Mouse (Mus musculus): ENCODE results near the gene Asic2. TPM values are rescaled to one million over a fixed set of nuclear protein-coding genes. Genes with fewer than 3 reads are reported as not detected.

Gene Asic2
- polyA plus RNA-seq, 1 experiment from 2014 or later: 2.6 TPM

DNA sequence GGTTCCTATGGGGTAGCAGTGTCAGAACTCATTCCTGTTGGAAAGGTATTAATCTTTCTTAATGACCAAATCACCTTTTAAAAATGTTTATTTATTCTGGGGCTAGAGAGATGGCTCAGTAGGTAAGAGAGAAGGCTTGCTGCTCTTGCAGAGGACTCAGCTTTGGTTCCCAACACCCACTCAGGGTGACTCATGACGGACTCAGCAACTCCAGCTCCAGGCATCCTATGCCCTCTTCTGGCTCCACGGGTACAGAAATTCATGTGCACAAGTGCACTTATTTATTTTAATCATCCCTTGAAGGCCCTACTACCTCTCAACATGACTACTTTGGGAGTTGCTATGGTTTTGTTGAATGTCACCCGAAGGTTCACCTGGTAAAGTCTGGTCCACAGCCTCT, 780.4 kb downstream of the Asic2 start:
- Histone ChIP-seq H3K4me3 (no peak overlapping the region), H3K27me3 (ENCODE audit: insufficient read depth, poor library complexity, severe bottlenecking) (no peaks in the 10 kb centered on the region), H3K27ac (no peak overlapping the region), H3K4me1 (replicated peaks) (no peaks in the 10 kb centered on the region), H3K36me3 (no peaks in the 10 kb centered on the region), H3K9me3 (no peaks in the 10 kb centered on the region)
- DNase-seq (ENCODE audit: low spot score): no peak
- WGBS: 87% methylated on average over 3 of the region's 3 CpGs

DNA sequence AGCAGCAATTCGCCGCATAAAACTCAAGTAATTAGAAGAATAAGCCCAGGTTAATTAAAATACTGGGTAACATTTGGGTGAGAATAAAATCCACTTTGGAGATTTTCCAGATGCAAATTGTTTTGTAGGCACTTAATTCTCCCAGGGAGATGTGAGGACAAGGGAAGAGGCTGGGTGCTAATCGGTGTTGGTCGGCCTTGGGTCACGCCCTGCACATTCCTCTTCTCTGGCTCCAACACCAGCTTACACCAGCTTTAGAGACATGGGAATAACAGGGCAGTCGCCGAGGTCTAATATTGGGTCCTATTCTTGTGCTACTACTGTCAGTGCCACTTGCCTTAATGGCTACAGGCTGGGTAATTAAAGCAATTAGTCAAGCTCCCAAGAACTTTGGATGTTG, 783.5 kb downstream of the Asic2 start:
- no peak for DNase-seq (ENCODE audit: low spot score)
- no peaks in the 10 kb centered on the region for H3K9me3 ChIP-seq
- 75% methylated on average over 7 of the region's 7 CpGs for WGBS

DNA sequence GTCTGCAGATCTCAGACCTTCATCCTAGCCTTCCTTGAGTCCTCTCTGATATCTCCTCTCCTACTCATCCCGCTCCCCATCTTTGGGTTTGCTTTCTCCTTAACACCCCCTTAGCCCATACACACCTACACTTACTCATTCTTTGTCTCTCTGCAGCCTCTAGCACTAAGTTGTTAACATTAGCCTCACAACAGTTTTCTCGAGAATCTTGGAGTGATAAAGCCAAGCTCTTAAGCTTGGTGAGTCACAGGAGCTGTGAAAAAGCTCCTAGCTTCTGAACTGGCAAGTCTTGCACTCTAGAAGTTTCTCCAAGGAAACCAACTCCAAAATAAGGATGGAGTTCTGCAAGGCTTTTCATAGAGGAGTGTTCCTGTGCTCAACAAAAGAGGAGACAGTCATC, 803.4 kb downstream of the Asic2 start:
- Histone ChIP-seq H3K27me3 (ENCODE audit: insufficient read depth, poor library complexity, severe bottlenecking) (no peaks in the 10 kb centered on the region), H3K4me1 (replicated peaks) (no peaks in the 10 kb centered on the region), H3K4me3 (no peak overlapping the region), H3K9me3 (peaks cover 10% of the 10 kb centered on the region), H3K36me3 (no peaks in the 10 kb centered on the region), H3K27ac (no peak overlapping the region)
- no peak for DNase-seq (ENCODE audit: low spot score)
- WGBS: 93% methylated on average over 2 of the region's 2 CpGs

More for the DNA sequence above, 783.5 kb downstream of the Asic2 start:
- H3K4me3 ChIP-seq: no peak overlapping the region
- H3K27ac ChIP-seq: no peak overlapping the region
- no peaks in the 10 kb centered on the region for H3K4me1 ChIP-seq (replicated peaks)
- no peaks in the 10 kb centered on the region for H3K27me3 ChIP-seq (ENCODE audit: insufficient read depth, poor library complexity, severe bottlenecking)
- H3K36me3 ChIP-seq: no peaks in the 10 kb centered on the region

DNA sequence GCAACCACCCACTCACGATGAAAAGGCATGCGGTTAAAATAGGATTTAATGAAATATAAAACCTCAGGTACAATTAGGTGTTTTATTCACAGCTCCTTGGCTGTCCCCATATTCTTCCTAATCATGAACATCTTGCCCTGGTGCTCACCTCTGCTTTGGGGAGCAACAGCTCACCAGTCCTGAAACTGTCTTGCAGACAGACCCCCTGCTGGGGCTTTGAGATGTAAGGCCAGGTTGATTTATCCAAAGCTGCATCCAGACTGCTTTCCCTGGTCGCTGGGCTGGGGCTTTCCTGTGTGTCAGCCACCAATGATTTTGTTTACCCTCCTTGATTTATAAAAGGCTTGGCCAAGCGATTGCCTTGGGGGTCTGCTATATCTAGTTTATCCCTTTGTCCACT, 805.2 kb downstream of the Asic2 start:
- 60% methylated on average over 4 of the region's 4 CpGs for WGBS
- H3K9me3 ChIP-seq: peaks cover 10% of the 10 kb centered on the region

DNA sequence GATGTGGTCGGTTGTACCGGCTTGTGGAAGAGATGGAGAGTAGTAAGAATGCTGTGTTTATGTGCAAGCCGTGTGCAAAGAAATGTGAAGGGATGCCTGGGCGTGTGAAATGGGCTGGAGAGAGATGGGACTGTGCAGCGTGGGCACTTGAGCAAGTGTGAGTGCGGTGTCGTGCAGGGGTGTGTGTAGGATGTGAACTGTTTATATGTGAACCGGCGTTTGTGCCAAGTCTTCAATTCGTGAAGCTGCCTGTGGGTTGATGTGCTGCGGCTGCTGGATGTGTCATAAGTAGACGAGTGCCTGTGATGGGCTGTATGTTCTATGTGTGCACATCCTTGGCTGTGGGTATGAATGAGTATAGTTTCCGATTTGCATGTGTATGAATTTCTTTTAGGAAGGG, 814.4 kb downstream of the Asic2 start:
- Histone ChIP-seq H3K27me3 (ENCODE audit: insufficient read depth, poor library complexity, severe bottlenecking) (peaks cover 69% of the 10 kb centered on the region), H3K4me3 (peak overlapping the region; percentile 72), H3K36me3 (no peaks in the 10 kb centered on the region), H3K4me1 (replicated peaks) (peaks cover 30% of the 10 kb centered on the region), H3K9me3 (no peaks in the 10 kb centered on the region), H3K27ac (peak overlapping the region; percentile 85; the same call in 1 of the 2 replicates)
- WGBS: 15% methylated on average over 13 of the region's 13 CpGs
- no peak for DNase-seq (ENCODE audit: low spot score)

More for the DNA sequence above, 805.2 kb downstream of the Asic2 start:
- H3K27ac ChIP-seq: no peak overlapping the region
- H3K4me1 ChIP-seq (replicated peaks): no peaks in the 10 kb centered on the region
- no peak overlapping the region for H3K4me3 ChIP-seq
- no peak for DNase-seq (ENCODE audit: low spot score)
- H3K36me3 ChIP-seq: no peaks in the 10 kb centered on the region
- no peaks in the 10 kb centered on the region for H3K27me3 ChIP-seq (ENCODE audit: insufficient read depth, poor library complexity, severe bottlenecking)

DNA sequence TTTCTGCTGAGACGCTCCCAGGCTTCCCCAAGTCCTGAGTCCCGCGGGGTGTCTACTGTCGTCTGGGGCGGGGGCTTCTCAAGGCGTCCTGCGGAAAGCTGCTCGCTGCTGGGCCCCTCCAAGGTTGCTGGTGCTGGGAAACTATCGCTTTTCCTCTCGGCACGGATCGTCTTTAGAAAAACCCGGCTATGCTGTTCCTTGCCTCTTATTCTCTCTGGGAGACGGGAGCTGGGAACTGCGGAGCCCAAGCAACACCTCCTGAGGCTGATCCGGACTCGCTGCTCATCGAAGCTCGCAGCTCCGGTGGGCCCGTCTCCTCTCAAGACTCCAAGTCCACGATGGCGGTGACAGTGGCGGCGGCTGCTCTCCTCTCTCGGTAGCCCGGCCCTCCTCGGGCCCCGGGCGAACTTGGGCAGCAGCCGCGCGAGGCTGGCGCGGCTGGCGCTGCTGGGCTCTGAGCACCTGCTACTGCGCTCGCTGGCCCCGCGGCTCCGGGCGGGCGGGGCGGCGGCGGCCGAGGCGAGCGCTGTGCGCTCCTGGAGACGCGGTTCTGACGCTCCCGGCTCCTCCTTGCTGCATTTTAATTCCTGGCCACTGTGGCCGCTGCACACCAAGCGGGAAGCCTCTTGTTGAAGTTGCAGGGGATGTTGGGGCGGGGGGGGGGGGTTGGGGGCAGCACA, 815.0 kb downstream of the Asic2 start:
- peaks cover 74% of the 10 kb centered on the region for H3K27me3 ChIP-seq (ENCODE audit: insufficient read depth, poor library complexity, severe bottlenecking)
- under 1% methylated on average over 57 of the region's 57 CpGs for WGBS
- H3K4me3 ChIP-seq: peak overlapping the region; percentile 72
- H3K27ac ChIP-seq: peak overlapping the region; percentile 85
- peaks cover 30% of the 10 kb centered on the region for H3K4me1 ChIP-seq (replicated peaks)
- H3K36me3 ChIP-seq: no peaks in the 10 kb centered on the region
- DNase-seq (ENCODE audit: low spot score): peak; percentile 78
- no peaks in the 10 kb centered on the region for H3K9me3 ChIP-seq

DNA sequence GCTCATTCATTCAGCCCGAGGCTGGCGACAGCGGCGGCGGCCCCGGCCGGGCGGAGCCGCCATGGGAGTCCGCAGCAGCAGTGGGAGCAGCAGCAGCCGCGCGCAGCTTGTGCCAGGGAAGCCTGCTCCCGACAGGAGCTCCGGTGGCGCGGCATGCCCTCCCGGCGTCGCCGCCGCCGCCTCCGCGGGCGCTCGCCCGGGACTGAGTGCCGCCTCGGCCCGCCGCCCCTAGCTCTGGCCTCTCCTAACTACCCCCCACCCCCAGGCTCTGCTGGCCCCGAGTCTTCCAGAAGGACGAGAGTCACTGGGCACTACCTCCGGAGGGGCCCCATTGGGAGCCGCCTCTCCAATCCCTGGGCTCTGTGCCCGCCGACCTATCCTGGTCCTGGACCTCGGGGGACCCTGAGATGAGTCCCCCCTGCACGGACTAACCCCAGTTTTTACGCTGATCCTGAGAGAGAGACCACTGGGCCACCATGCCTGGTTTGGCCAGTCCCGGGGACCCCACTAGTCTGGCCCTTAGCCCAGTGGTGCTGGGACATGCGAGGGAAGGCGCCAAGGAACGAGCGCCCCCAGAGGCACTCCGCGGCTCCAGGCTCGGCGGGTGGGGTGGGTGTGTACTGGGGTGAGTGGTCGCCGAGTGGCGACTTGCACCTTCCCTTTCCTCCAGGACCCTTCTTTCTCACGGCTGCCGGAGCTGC, 815.6 kb downstream of the Asic2 start:
- H3K27ac ChIP-seq: peak overlapping the region; percentile 85

DNA sequence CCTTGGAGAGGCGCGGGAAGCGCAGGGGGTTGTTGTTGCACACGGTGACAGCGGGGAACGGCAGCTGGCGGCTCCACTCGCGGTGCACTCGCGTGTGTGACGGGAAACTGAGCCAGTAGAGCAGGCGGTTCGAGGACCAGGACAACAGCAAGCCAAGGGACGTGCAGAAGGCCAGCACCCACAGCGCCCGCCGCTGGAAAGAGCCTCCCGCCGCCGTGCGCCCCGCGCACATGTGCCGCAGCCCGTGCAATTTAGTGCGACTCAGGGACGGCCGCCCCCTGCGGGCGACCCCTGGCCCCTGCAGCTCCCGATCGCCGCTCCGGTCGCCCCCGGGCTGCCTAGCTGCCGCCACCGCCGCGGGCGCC, 816.3 kb downstream of the Asic2 start:
- Histone ChIP-seq H3K27ac (peak overlapping the region; percentile 85), H3K4me1 (replicated peaks) (peaks cover 30% of the 10 kb centered on the region), H3K36me3 (no peaks in the 10 kb centered on the region), H3K9me3 (no peaks in the 10 kb centered on the region), H3K27me3 (ENCODE audit: insufficient read depth, poor library complexity, severe bottlenecking) (peaks cover 74% of the 10 kb centered on the region), H3K4me3 (peak overlapping the region; percentile 72)
- DNase-seq (ENCODE audit: low spot score): peak; percentile 73
- under 1% methylated on average over 42 of the region's 42 CpGs for WGBS

More for the DNA sequence above, 815.6 kb downstream of the Asic2 start:
- peak; percentile 73 for DNase-seq (ENCODE audit: low spot score)
- H3K9me3 ChIP-seq: no peaks in the 10 kb centered on the region
- H3K4me1 ChIP-seq (replicated peaks): peaks cover 30% of the 10 kb centered on the region
- H3K4me3 ChIP-seq: peak overlapping the region; percentile 72
- H3K27me3 ChIP-seq (ENCODE audit: insufficient read depth, poor library complexity, severe bottlenecking): peaks cover 74% of the 10 kb centered on the region
- H3K36me3 ChIP-seq: no peaks in the 10 kb centered on the region
- WGBS: under 1% methylated on average over 55 of the region's 55 CpGs

DNA sequence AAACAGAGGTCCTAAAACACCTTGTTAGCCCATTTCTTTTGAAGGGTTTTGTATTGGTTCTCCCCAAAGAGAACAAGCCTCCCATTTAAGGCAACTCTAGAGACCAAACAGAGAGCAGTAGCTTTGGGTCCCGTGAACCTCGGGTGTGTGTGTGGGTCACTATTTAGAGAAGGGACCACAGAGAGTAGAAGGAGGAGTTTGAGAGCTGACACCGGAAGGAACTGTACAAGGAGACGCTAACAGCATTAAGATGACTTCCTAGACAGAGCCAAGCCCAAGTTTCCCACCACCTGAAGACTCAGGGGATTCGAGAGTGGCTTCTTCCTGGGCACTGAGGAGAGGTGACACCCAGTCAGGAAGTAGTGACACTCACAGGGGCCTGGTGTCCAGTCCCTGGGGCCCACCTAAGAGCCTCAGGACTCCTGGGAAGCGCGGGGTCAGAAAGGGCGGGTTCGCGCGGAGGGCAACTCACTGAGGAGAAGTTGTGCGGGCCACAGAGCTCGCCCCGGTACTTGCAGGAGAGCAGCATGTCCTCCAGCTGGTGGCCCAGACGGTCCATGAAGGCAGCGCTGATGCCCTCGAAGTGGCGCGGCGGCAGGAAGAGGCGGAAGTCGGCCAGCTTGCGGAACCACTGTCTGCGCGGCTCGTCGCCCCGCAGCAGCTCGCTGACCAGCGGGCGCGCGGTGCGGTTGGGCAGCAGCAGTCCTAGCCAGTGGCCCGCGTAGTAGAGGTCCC, 816.8 kb downstream of the Asic2 start:
- H3K4me3 ChIP-seq: peak overlapping the region; percentile 72
- H3K27me3 ChIP-seq (ENCODE audit: insufficient read depth, poor library complexity, severe bottlenecking): peaks cover 74% of the 10 kb centered on the region
- 5% methylated on average over 36 of the region's 36 CpGs for WGBS
- no peak for DNase-seq (ENCODE audit: low spot score)
- H3K9me3 ChIP-seq: no peaks in the 10 kb centered on the region
- no peaks in the 10 kb centered on the region for H3K36me3 ChIP-seq
- peak overlapping the region; percentile 85 for H3K27ac ChIP-seq
- H3K4me1 ChIP-seq (replicated peaks): peaks cover 30% of the 10 kb centered on the region

DNA sequence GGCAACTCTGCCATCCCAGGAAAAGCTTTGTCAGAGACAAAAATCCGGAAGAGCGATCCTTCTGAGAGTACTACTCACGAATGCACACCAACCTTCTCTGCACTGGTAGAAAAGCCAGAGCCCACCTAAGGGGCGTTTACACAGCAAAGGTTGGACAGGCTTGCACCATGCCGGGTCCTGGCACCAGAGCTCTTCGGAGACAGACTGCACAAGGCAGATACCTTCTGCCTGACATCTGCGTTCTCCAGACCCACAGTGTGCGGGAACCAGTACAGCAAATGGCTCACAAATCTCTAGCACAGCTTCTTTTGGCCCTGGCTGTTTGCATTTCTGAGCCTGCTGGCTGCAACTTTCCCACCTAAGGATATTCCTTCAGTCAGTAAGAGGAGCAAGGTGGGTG, 817.6 kb downstream of the Asic2 start:
- Histone ChIP-seq H3K9me3 (no peaks in the 10 kb centered on the region), H3K36me3 (no peaks in the 10 kb centered on the region), H3K4me3 (no peak overlapping the region), H3K27ac (no peak overlapping the region), H3K4me1 (replicated peaks) (peaks cover 30% of the 10 kb centered on the region), H3K27me3 (ENCODE audit: insufficient read depth, poor library complexity, severe bottlenecking) (peaks cover 67% of the 10 kb centered on the region)
- 79% methylated on average over 8 of the region's 8 CpGs for WGBS
- no peak for DNase-seq (ENCODE audit: low spot score)

DNA sequence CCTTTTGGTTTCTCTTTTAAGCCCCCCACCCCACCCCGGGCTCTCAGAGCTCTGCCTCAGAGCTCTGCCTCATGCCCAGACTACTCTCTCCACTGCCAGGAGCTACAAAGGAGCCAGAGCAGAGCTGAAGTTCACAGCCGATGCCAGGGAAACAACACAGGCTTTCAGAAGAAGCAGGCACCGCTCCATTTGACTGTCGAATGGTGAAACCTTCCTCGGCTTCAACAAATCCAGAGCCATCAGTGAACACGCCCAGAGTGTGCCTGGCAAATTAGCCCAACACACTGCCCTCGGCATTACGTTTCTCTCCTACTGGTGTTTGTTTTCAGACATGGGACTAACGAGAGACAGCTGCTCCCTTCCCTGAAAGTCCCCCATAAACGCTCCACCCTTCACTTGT, 819.8 kb downstream of the Asic2 start:
- DNase-seq (ENCODE audit: low spot score): no peak
- H3K27me3 ChIP-seq (ENCODE audit: insufficient read depth, poor library complexity, severe bottlenecking): peaks cover 45% of the 10 kb centered on the region
- H3K9me3 ChIP-seq: no peaks in the 10 kb centered on the region
- no peak overlapping the region for H3K4me3 ChIP-seq
- no peaks in the 10 kb centered on the region for H3K36me3 ChIP-seq
- 71% methylated on average over 10 of the region's 10 CpGs for WGBS
- peaks cover 23% of the 10 kb centered on the region for H3K4me1 ChIP-seq (replicated peaks)
- no peak overlapping the region for H3K27ac ChIP-seq

DNA sequence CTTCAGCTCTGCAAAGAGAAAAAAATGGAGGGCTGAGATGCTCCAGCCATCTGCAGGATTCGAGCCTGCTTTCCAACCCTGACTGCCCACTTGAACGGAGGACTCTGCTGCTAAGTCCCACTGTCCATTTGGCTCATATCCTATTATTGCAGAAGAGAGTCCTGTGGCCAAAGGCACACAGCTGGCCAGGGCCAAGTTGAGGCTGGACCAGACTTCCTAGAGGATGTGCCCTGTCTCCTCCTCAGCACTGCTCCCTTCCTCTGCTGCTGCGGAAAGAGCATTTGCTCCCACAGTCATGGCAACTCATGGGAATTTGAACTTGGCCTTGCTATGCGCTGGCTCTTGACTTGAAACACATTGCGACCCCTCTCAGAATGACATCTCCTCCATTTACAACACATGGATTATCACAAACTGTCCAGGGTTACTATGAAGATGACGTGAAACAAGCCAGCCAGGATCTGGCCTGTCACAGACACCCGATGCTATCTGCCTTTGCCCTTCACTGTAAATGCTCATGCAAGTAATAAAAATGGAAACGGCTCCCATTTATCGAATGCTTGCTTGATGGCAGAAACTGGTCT, 821.6 kb downstream of the Asic2 start:
- WGBS: 92% methylated on average over 9 of the region's 9 CpGs
- Histone ChIP-seq H3K4me3 (no peak overlapping the region), H3K9me3 (no peaks in the 10 kb centered on the region), H3K4me1 (replicated peaks) (peaks cover 6% of the 10 kb centered on the region), H3K36me3 (no peaks in the 10 kb centered on the region), H3K27ac (no peak overlapping the region), H3K27me3 (ENCODE audit: insufficient read depth, poor library complexity, severe bottlenecking) (peaks cover 28% of the 10 kb centered on the region)
- no peak for DNase-seq (ENCODE audit: low spot score)

Measured in hindbrain, embryonic 10.5 days (tissue).